Mouse (Mus musculus) adrenal gland, postnatal 36 days (tissue): Measurements from ENCODE around the gene Gm20911. TPM values are rescaled to one million over a fixed set of nuclear protein-coding genes. Genes with fewer than 3 reads are reported as not detected.
"Not testable (repeated sequence)": the region's sequence is repeated elsewhere in the genome, so short reads cannot be mapped to it uniquely, and the experiment has no call there.

Source experiments
- DNase-seq, 2 experiments: peaks; one replicate each; pipeline ENCODE4 v3.0.0; 2021; ENCODE audit warnings: mixed read lengths in 1 of 2
- long read RNA-seq, 2 experiments: library from polyadenylated mRNA; stranded (forward); transcript quantifications; one replicate each; pipeline ENCODE4 v2.0.0; 2021; ENCODE audit warnings: borderline sequencing depth in 2 of 2
- total RNA-seq, 2 experiments: library from RNA; stranded (reverse); gene quantifications; 2 replicates each; pipeline ENCODE4 v1.2.3; 2021

Gene Gm20911
- total RNA-seq = not detected
- long read RNA-seq, experiment 1 = 0 reads
- long read RNA-seq, experiment 2 = 0 reads

DNA sequence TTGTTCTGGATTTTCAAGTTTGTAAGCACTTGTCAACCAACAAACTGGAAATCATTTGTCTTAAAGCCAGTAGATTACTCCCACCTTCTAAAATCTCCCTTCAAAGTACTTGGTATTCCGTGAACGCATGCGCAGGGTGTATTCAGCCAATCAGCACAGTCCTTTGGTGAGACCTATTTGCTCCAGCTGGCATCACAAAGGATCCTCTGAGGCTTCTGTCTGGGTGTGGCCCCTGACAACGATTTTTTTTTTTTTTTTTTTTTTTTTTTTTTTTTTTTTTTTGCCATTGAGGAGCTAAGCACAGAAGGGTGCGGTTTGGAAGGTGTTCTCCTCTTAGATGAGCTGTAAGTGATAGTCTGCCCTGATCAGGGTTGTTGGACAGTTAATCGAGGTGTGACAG is at the start of gene Gm20911:
TSS of gene Gm20911 (plus strand) at position 301 of the 400 bp plus-strand sequence.
- not testable (repeated sequence) for DNase-seq
